Mouse (Mus musculus) common myeloid progenitor, adult 5-6 weeks (primary cell): ENCODE measurements around the gene Acsbg1. TPM values are rescaled to one million over a fixed set of nuclear protein-coding genes. Genes with fewer than 3 reads are reported as not detected.
"Not testable (repeated sequence)": the region's sequence is repeated elsewhere in the genome, so short reads cannot be mapped to it uniquely, and the experiment has no call there.

Experiments used
- ATAC-seq: replicated peaks from 2 replicates; pipeline ENCODE4 v1.8.0; 2016; ENCODE audit warnings: low read depth, mild to moderate bottlenecking, moderate TSS enrichment, inconsistent platforms; ENCODE audit not compliant: poor library complexity, severe bottlenecking
- total RNA-seq: library from RNA; stranded (forward); fragments of 200-1000, 187-1606 nt; gene quantifications from 2 replicates; pipeline ENCODE4 v1.2.3, GENCODE M21; 2017

Acsbg1 gene
- total RNA-seq, 1 experiment from 2014 or later: not detected

GRCm38 (mm10) chr9:54628752-54629151 lies 32.9 kb downstream of the Acsbg1 start:
- ATAC-seq: no peak

- no peak for ATAC-seq
These were observed 34.4 kb downstream of the Acsbg1 start for GRCm38 (mm10) chr9:54627240-54627639.

- peak; percentile 92 for ATAC-seq
These were observed 47.4 kb downstream of the Acsbg1 start for GRCm38 (mm10) chr9:54614182-54614850.

GRCm38 (mm10) chr9:54612781-54613191 lies 48.9 kb downstream of the Acsbg1 start:
- no peak for ATAC-seq

GRCm38 (mm10) chr9:54604886-54605285 lies 56.8 kb downstream of the Acsbg1 start:
- 0 out of 2 replicates have a peak, but pooled peaks have one; percentile 32 for ATAC-seq

GRCm38 (mm10) chr9:54604131-54604654 lies 57.5 kb downstream of the Acsbg1 start:
- ATAC-seq: no peak

- ATAC-seq: no peak
These were observed 58.8 kb downstream of the Acsbg1 start for GRCm38 (mm10) chr9:54602916-54603315.

GRCm38 (mm10) chr9:54602386-54602785 lies 59.3 kb downstream of the Acsbg1 start:
- no peak for ATAC-seq

GRCm38 (mm10) chr9:54596752-54597465 lies 64.8 kb downstream of the Acsbg1 start:
- ATAC-seq: no peak

GRCm38 (mm10) chr9:54593652-54594051 lies 68.0 kb downstream of the Acsbg1 start:
- ATAC-seq: not testable (repeated sequence)

GRCm38 (mm10) chr9:54587863-54588262 lies 73.8 kb downstream of the Acsbg1 start:
- ATAC-seq: no peak

GRCm38 (mm10) chr9:54586199-54587061 lies 75.2 kb downstream of the Acsbg1 start, which contains the start of gene Idh3a:
Gene Idh3a, plus strand, starts transcription at chr9:54586334.
- ATAC-seq: peak; percentile 98

- no peak for ATAC-seq
These were observed 75.9 kb downstream of the Acsbg1 start for GRCm38 (mm10) chr9:54585839-54586198.

GRCm38 (mm10) chr9:54584127-54584526 lies 77.5 kb downstream of the Acsbg1 start:
- ATAC-seq: not testable (repeated sequence)

- ATAC-seq: no peak; the same call in 1 of the 2 replicates
These were observed 78.0 kb downstream of the Acsbg1 start for GRCm38 (mm10) chr9:54583712-54584111.

- ATAC-seq: no peak
These were observed 90.4 kb downstream of the Acsbg1 start for GRCm38 (mm10) chr9:54571130-54571839.

- no peak for ATAC-seq
These were observed 92.9 kb downstream of the Acsbg1 start for GRCm38 (mm10) chr9:54568732-54569131.

- ATAC-seq: no peak
These were observed 94.7 kb downstream of the Acsbg1 start for GRCm38 (mm10) chr9:54566958-54567357.

GRCm38 (mm10) chr9:54560831-54561601 lies 100.7 kb downstream of the Acsbg1 start:
- ATAC-seq: no peak
